Mouse (Mus musculus): ENCODE data around the gene Rps6kb2. TPM values are rescaled to one million over a fixed set of nuclear protein-coding genes. Genes with fewer than 3 reads are reported as not detected.

The Rps6kb2 gene
- 10 to 100 TPM; 34.7 to 38.0 TPM for total RNA-seq (2021)
- long read RNA-seq, experiment 1, full-length matches to known transcripts: 28 of 45 reads
- long read RNA-seq, experiment 1, partial matches to known transcripts: 5 of 45 reads
- long read RNA-seq, experiment 1, other reads (novel, unspliced or antisense): 12 of 45 reads
- long read RNA-seq, experiment 2, full-length matches to known transcripts: 27 of 51 reads
- long read RNA-seq, experiment 2, partial matches to known transcripts: 12 of 51 reads
- long read RNA-seq, experiment 2, other reads (novel, unspliced or antisense): 12 of 51 reads

- peak; percentile 94 to 97 for DNase-seq (ENCODE audit: low spot score in 2 of 2)
Observed at GRCm38 (mm10) chr19:4162646-4163542, at the start of gene Rps6kb2. Gene Rps6kb2 (minus strand): TSS chr19:4163354.

GRCm38 (mm10) chr19:4211891-4212588 is 48.9 kb upstream of the Rps6kb2 start:
- DNase-seq (ENCODE audit: low spot score in 2 of 2): no peak

GRCm38 (mm10) chr19:4208563-4208962 is 45.4 kb upstream of the Rps6kb2 start:
- DNase-seq (ENCODE audit: low spot score in 2 of 2): no peak

GRCm38 (mm10) chr19:4206971-4207370 is 43.8 kb upstream of the Rps6kb2 start:
- DNase-seq (ENCODE audit: low spot score in 2 of 2): peak; percentile 32 to 66

- no peak for DNase-seq (ENCODE audit: low spot score in 2 of 2)
Observed at GRCm38 (mm10) chr19:4204889-4205288, 41.7 kb upstream of the Rps6kb2 start.

- no peak for DNase-seq (ENCODE audit: low spot score in 2 of 2)
Observed at GRCm38 (mm10) chr19:4203604-4204326, 40.6 kb upstream of the Rps6kb2 start.

- no peak for DNase-seq (ENCODE audit: low spot score in 2 of 2)
Observed at GRCm38 (mm10) chr19:4203148-4203547, 40.0 kb upstream of the Rps6kb2 start.

GRCm38 (mm10) chr19:4202149-4202548 is 39.0 kb upstream of the Rps6kb2 start:
- no peak for DNase-seq (ENCODE audit: low spot score in 2 of 2)

- DNase-seq (ENCODE audit: low spot score in 2 of 2): peak; percentile 91 to 96
Observed at GRCm38 (mm10) chr19:4201291-4201909, 38.2 kb upstream of the Rps6kb2 start, which contains the start of gene Rad9a. Gene Rad9a (minus strand): TSS chr19:4201662.

GRCm38 (mm10) chr19:4197180-4197579 is 34.0 kb upstream of the Rps6kb2 start:
- DNase-seq (ENCODE audit: low spot score in 2 of 2): no peak

GRCm38 (mm10) chr19:4196548-4196947 is 33.4 kb upstream of the Rps6kb2 start:
- no peak for DNase-seq (ENCODE audit: low spot score in 2 of 2)

- DNase-seq (ENCODE audit: low spot score in 2 of 2): no peak
Observed at GRCm38 (mm10) chr19:4196048-4196447, 32.9 kb upstream of the Rps6kb2 start.

GRCm38 (mm10) chr19:4194776-4195650 is 31.9 kb upstream of the Rps6kb2 start:
- DNase-seq (ENCODE audit: low spot score in 2 of 2): no peak

GRCm38 (mm10) chr19:4194021-4194724 is 31.0 kb upstream of the Rps6kb2 start:
- no peak for DNase-seq (ENCODE audit: low spot score in 2 of 2)

GRCm38 (mm10) chr19:4193129-4193528 is 30.0 kb upstream of the Rps6kb2 start:
- DNase-seq (ENCODE audit: low spot score in 2 of 2): no peak

- no peak for DNase-seq (ENCODE audit: low spot score in 2 of 2)
Observed at GRCm38 (mm10) chr19:4192251-4192985, 29.3 kb upstream of the Rps6kb2 start.

- peak; percentile 98 to 99 for DNase-seq (ENCODE audit: low spot score in 2 of 2)
Observed at GRCm38 (mm10) chr19:4191528-4192250, 28.5 kb upstream of the Rps6kb2 start, which contains the start of gene Ppp1ca. Gene Ppp1ca (plus strand): TSS chr19:4192065.

Data from gastrocnemius, postnatal 4 days (tissue).